Mouse (Mus musculus) kidney, postnatal 4 days (tissue): Measurements from ENCODE around the gene G430095P16Rik.

Experiments used
- DNase-seq, 2 experiments: peaks; one replicate each; pipeline ENCODE4 v3.0.0; 2021; ENCODE audit warnings: mixed read lengths in 2 of 2

The G430095P16Rik gene

GRCm38 (mm10) chr8:84771941-84772378 lies 49.2 kb downstream of the G430095P16Rik start:
- DNase-seq, result peak in 1 of 2 experiments; percentile 55

- DNase-seq, result no peak
Observed at GRCm38 (mm10) chr8:84772628-84773027, 49.8 kb downstream of the G430095P16Rik start.

DNA sequence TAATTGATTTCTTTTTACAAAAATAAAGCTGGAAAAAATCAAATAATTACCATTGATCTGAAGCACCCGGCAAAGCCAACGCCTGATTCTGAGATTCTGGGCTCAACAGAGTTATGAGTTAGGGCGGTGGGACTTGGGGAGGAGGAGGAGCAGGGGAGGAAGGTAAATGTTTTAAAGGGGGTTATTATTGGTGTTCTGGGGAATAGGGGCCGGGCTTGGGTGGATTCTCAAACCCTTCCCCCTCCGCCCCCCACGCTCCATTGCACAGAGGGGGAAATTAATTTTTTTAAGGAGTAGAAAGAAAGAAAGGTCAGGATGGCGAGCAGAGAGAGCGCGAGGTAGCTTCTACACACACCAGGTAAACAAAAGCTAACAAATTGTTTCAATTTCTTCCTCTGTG lies 50.5 kb downstream of the G430095P16Rik start:
- DNase-seq, result peak in 1 of 2 experiments; percentile 55

- DNase-seq, result peak; percentile 80 to 88
Observed at GRCm38 (mm10) chr8:84773833-84774232, 51.0 kb downstream of the G430095P16Rik start.

- DNase-seq, result peak; percentile 66 to 78
Observed at GRCm38 (mm10) chr8:84774473-84774911, 51.7 kb downstream of the G430095P16Rik start.

GRCm38 (mm10) chr8:84775105-84775591 lies 52.3 kb downstream of the G430095P16Rik start:
- peak in 1 of 2 experiments; percentile 42 for DNase-seq

DNA sequence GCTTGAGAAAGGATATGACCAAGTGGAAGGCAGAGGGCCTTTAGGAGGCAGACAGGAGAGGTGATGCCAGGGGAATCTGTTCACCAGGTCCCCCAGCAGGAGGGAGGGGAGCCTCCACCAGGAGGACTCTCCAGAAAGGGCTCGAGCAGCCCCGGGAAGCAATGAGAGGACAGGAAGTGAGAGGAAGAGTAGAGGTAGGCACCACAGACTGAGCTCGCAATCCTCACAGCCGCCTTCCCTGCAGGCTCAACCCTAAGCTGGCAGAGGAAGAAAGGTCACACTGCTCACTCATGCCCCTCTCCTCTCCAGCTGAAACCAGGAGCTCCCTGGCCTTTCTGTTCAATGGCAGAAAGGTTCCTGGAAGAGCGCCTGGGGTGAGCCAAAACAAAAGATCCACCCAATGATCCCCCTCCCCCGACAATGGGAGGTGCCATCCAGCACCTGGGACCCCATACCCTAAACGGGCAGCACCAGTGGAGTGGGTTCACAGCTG lies 52.9 kb downstream of the G430095P16Rik start:
- no peak for DNase-seq
